Mouse (Mus musculus): ENCODE results near the gene Dars.

Dars gene

GRCm38 (mm10) chr1:128411141-128411540, 6.0 kb downstream of the Dars start:
- no peak for DNase-seq

DNA sequence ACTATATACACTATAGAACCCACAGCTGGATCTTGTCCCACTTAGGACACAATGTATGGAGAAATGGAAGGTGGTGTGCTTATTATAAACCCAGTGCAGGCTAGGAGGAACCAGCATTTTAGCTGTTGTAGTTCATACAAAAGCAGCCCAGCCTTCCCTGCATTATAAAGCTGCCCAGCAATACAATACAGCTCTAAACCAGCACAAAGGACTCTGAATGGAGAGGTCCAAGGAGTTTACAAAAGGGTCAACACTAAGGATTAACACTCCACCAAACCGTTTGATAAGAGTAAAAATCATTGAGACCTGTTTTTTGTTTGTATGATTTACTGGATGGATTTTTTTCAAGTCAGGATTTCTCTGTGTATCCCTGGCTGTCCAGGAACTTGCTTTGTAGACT, 10.3 kb downstream of the Dars start:
- DNase-seq, result no peak

GRCm38 (mm10) chr1:128405675-128406074, 11.5 kb downstream of the Dars start:
- DNase-seq, result no peak

DNA sequence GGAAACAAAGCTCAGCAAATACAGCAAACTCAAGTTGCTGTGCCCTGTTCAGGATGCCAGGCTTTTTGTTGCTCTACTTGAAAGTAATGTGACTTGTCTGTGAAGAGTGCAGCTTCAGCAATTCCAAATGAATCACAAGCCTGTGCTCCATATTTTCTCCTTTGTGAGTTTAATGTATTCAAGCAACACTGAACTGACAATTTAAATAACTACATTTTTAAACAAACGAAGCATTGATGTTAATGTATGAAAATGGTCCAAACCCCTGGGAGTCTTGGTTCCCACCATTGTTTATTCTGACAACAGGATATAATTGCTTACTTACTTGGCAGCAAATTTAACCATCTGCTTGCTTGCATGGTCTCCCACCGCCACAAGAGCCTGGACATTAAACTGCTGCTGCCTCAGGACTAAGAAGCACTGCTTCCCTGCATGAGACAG, 12.1 kb downstream of the Dars start:
- no peak for DNase-seq

- no peak for DNase-seq
Measured at GRCm38 (mm10) chr1:128400926-128401325, 16.2 kb downstream of the Dars start.

GRCm38 (mm10) chr1:128399941-128400915, 16.9 kb downstream of the Dars start:
- DNase-seq, result no peak

- DNase-seq, result peak in 1 of 2 experiments; percentile 29
Measured at GRCm38 (mm10) chr1:128398738-128399445, 18.3 kb downstream of the Dars start.

DNA sequence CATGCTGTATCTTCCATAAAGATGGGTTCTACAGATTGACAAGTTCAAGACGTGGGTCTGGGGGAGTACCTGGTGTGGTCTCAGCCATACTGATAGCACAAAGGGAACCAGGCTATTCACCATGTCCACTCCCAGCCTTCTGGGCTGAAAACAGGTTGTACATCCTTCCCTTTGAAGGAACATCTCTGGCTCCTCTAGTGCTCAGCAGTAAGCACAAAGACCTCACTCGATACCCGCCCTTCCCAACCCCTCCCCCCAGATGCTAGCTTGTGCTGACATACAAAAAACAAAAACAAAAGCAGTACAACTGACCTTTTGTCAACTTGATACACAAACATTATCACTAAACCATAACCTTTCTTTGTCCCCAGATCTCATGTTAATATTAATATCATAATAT, 22.5 kb downstream of the Dars start:
- DNase-seq, result no peak

DNA sequence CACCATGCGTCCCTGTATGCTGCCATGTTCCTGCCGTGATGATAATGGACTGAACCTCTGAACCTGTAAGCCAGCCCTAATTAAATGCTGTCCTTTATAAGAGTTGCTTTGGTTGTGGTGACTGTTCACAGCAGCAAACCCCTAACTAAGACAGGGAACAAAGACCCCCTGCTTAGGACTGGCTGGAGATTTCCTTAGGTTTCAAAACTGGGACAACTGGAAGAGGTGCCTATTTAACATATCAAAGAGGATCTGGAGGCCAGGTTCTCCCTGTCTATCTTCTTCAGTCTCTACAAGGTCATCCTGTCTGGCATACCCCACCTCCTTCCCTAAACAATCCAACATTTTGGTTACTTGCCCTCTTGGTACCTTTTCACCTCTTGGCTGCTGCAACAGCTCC, 24.8 kb downstream of the Dars start:
- no peak for DNase-seq

GRCm38 (mm10) chr1:128386487-128386886, 30.7 kb downstream of the Dars start:
- no peak for DNase-seq

DNA sequence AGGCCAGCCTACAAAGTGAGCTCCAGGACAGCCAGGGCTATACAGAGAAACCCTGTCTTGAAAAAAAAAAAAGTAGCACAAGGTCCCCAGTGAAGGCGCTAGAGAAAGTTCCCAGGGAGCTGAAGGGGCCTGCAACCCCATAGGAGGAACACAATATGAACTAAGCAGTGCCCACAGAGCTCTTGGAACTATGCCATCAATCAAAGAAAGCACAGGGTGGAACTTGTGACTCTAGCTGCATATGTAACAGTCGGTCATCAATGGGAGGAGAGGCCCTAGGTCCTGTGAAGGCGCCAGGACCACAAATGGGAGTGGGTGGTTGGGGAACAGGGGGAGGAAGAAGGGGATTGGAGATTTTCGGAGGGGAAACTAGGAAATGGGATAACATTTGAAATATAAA, 40.3 kb downstream of the Dars start:
- DNase-seq, result no peak

DNA sequence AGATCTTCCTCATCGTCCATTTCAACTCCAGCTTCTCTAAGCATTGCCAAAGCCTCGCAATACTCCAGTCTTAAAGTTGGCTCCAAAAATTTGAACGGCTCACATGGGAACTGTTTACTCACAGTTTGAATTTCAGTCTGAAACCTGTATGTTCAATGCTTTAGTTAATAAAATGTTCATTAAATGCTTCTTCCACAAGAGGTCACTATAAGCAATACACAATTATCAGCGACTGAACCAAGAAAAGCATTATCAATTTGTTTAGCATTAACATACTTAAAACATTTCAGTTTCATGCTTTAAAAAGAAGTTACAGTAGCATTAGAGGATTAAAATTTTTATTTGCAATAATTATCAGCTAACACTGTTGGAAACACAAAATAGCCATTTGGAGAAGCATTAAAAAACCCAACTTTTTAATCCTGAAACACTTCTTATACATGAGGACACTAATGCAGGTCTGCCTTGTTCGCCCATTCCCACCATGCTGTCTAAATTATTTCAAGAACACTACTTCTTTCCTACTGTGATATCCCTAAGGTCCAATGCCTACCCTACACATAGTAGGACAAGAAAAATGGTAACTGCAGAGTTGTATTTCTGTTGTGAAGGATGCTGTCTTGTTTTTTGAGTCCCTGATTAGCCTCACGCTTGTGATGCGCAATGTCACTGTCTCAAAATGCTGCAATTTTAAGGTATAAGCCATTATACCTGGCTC, 44.9 kb downstream of the Dars start:
- DNase-seq, result no peak

DNA sequence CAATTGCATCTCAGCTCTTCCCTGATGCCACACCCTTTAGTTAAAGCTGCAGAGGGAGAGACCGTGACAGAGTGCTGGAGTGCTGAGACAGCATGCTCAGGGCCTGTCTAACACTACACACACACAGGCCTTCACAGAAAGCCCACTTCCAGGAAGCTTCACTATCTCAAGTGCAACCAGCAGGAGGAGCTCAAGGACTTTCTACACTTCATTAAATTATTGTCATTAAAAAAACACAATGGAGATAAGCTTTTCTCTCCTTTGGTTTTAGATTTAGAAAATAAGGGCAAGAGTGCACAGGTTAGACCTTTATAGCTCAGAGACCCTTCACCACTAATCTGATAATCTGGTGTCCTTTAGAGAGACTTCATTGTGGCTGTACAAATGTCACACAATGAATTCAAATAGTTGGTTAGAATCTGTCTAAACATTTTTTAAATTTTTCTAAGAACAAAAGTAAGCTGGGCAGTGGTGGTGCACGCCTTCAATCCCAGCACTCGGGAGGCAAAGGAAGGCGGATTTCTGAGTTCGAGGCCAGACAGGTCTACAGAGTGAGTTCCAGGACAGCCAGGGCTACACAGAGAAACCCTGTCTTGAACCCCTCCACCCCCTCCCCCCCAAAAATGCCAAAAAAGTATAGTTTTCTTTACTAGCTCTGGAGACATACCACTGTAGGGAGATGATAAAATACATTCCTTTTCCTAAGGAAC, 48.3 kb downstream of the Dars start:
- peak; percentile 39 to 70 for DNase-seq

- DNase-seq, result no peak
Measured at GRCm38 (mm10) chr1:128360601-128361000, 56.6 kb downstream of the Dars start.

DNA sequence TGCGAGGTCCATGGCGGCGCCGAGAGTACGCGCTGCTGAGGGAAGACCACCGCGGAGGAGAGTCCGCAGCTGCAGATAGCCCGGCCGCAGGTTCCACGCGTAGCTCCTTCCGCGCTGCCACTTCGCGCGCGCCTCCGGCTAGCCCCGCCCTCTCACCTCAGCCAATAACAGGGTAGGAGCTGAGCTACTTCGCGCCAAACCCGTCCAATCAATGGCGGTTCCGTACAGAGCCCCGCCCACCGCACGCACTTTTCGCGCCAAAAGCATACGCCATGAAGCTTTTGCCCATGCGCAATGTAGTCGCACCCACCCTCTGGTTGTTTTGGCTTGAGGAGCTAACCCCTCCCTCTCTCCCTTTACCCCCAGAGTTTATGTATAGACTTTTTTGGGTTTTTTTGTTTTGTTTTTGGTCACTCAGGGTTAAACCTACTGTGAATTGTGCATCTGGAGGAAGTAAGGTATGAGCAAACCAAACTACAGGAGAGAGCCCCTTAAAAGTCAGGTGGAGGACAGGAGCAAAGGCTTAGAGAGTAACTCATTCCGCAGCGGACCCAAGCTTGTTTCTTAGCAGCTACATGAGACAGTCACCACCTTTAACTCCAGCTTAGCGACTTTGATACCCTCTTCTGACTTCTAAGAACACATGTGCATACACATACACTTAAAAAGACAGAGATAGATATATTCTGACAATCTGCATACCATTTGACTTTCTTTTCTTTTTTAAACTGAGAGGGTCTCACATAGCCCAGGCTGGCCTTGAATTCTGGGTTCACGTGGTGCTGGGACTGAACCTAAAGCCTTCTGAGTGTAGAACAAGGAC, 57.4 kb downstream of the Dars start, which contains the start of gene Mcm6:
Gene Mcm6, minus strand, starts transcription at position 111 of the 823 bp plus-strand sequence.
- peak; percentile 96 to 97 for DNase-seq

GRCm38 (mm10) chr1:128358916-128359553, 58.1 kb downstream of the Dars start:
- peak; percentile 18 to 43 for DNase-seq

GRCm38 (mm10) chr1:128358276-128358675, 58.9 kb downstream of the Dars start:
- DNase-seq, result no peak

DNA sequence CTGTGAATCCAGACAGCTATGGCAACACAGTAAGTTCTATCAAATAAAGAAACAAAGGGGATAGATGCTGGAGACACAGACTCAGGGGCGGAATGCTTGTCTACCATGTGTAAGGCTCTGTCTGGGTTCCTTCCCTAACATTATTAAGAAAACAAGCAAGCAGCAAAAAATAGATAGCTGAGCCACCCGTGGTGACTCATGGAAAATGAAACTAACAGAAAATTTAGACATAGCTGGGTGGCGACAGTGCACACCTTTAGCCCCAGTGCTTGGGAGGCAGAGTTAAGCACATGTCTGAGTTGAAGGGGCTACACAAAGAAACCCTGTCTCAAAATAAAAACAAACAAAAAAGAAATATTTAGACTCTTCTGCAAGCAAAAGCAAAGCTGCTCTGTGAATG, 59.7 kb downstream of the Dars start:
- DNase-seq, result no peak

GRCm38 (mm10) chr1:128353092-128353491, 64.1 kb downstream of the Dars start:
- no peak for DNase-seq

GRCm38 (mm10) chr1:128344232-128344631, 72.9 kb downstream of the Dars start:
- no peak for DNase-seq
